7 mouse cellular contexts compared by ENCODE assay signal in genomic region chr6:93657187-93657974, GRCm38 (mm10).
DNase-seq lines count a peak whose midpoint lies in the region; ATAC-seq and TF ChIP-seq lines count a peak whose summit lies in the region.

No protein-coding gene starts in this region.

- H3K36me3 ChIP-seq in ES-Bruce4 (ENCODE audit: control insufficient read depth, insufficient read depth, low read length, poor library complexity, severe bottlenecking), result no peaks in the 10 kb centered on the region
- no peaks in the 10 kb centered on the region for H3K36me3 ChIP-seq in kidney, embryonic 16.5 days (ENCODE audit: insufficient read depth, low read length)
- H3K36me3 ChIP-seq in liver, embryonic 14.5 days (replicated peaks; ENCODE audit: control insufficient read depth, insufficient read depth, low read depth), result no peaks in the 10 kb centered on the region

- no peak for TF ChIP-seq POLR2A in ES-Bruce4 (IDR thresholded peaks at IDR 0.05; ENCODE audit: insufficient read depth, low read length)

- WGBS in kidney, embryonic 16.5 days, result 6% methylated on average over 13 of the region's 13 CpGs
- WGBS in liver, embryonic 14.5 days (ENCODE audit: insufficient replicate concordance), result 21% methylated on average over 13 of the region's 13 CpGs

- peak; percentile 63 for ATAC-seq in granulocyte monocyte progenitor cell, adult 5-6 weeks (replicated peaks; ENCODE audit: poor library complexity, severe bottlenecking)
- ATAC-seq in kidney, embryonic 16.5 days (ENCODE audit: low FRiP score, low TSS enrichment), result peak; percentile 54
- ATAC-seq in liver, embryonic 14.5 days (ENCODE audit: insufficient read depth), result no peak

- H3K4me2 ChIP-seq in kidney, embryonic 16.5 days (replicated peaks; ENCODE audit: low read depth, low read length), result 0 out of 2 replicates have a peak overlapping the region, but pooled peaks have one; percentile 23
- no peak overlapping the region for H3K4me2 ChIP-seq in liver, embryonic 14.5 days (ENCODE audit: low read depth)

- no peak overlapping the region; the same call in 1 of the 2 replicates for H3K27ac ChIP-seq in ES-Bruce4 (ENCODE audit: insufficient read depth, low read length)
- peak overlapping the region; percentile 63 for H3K27ac ChIP-seq in kidney, embryonic 16.5 days (ENCODE audit: low read length)
- H3K27ac ChIP-seq in liver, embryonic 14.5 days, result no peak overlapping the region

- DNase-seq in Muller cell, postnatal 12 days (ENCODE audit: inconsistent ontology term), result peak; percentile 76
- DNase-seq in cerebellum, adult 9-10 months, result peak; percentile 47
- DNase-seq in liver, embryonic 14.5 days (ENCODE audit: low read depth in 3 of 3, low spot score in 3 of 3), result peak in 1 of 3 experiments; percentile 10
- peak; percentile 60 for DNase-seq in right cerebral cortex, postnatal 4 days

- no peaks in the 10 kb centered on the region for H3K27me3 ChIP-seq in ES-Bruce4 (ENCODE audit: control insufficient read depth, insufficient read depth, low read length, poor library complexity, severe bottlenecking)
- no peaks in the 10 kb centered on the region for H3K27me3 ChIP-seq in kidney, embryonic 16.5 days (ENCODE audit: insufficient read depth, low read length)
- no peaks in the 10 kb centered on the region for H3K27me3 ChIP-seq in liver, embryonic 14.5 days (ENCODE audit: control insufficient read depth, insufficient read depth, low read length)

- peak overlapping the region; percentile 36; the same call in 1 of the 2 replicates for H3K9ac ChIP-seq in ES-Bruce4 (ENCODE audit: low read depth, poor library complexity, severe bottlenecking)
- no peak overlapping the region for H3K9ac ChIP-seq in kidney, embryonic 16.5 days (replicated peaks; ENCODE audit: low read length)
- no peak overlapping the region for H3K9ac ChIP-seq in liver, embryonic 14.5 days (replicated peaks)

- TF ChIP-seq CTCF in ES-Bruce4 (IDR thresholded peaks at IDR 0.05; ENCODE audit: low read depth, low read length), result peak; percentile 86
- peak; percentile 78 for TF ChIP-seq CTCF in liver, embryonic 14.5 days (IDR thresholded peaks at IDR 0.05; ENCODE audit: low read depth)

- no peaks in the 10 kb centered on the region for H3K4me1 ChIP-seq in ES-Bruce4 (ENCODE audit: control insufficient read depth, insufficient read depth, low read length)
- peaks cover 14% of the 10 kb centered on the region for H3K4me1 ChIP-seq in kidney, embryonic 16.5 days (ENCODE audit: insufficient read depth, low read length)
- H3K4me1 ChIP-seq in liver, embryonic 14.5 days (replicated peaks; ENCODE audit: control insufficient read depth in 2 of 2, insufficient read depth in 2 of 2, low read length in 1 of 2), result no peaks in the 10 kb centered on the region

- TF ChIP-seq EP300 in ES-Bruce4 (IDR thresholded peaks at IDR 0.05; ENCODE audit: insufficient read depth, low read depth, low read length), result 0 out of 2 replicates have a peak, but pooled peaks have one; percentile 8
- no peak for TF ChIP-seq EP300 in liver, embryonic 14.5 days (IDR thresholded peaks at IDR 0.05; ENCODE audit: low read depth)

- H3K4me3 ChIP-seq in ES-Bruce4 (ENCODE audit: low read depth, low read length), result no peak overlapping the region
- H3K4me3 ChIP-seq in kidney, embryonic 16.5 days (ENCODE audit: low read length), result no peak overlapping the region
- H3K4me3 ChIP-seq in liver, embryonic 14.5 days (ENCODE audit: insufficient read depth in 1 of 2, low read depth in 2 of 2, low read length in 2 of 2), result no peak overlapping the region

- H3K9me3 ChIP-seq in ES-Bruce4 (replicated peaks; ENCODE audit: control insufficient read depth, insufficient read depth, low read length, poor library complexity, severe bottlenecking), result no peaks in the 10 kb centered on the region
- no peaks in the 10 kb centered on the region for H3K9me3 ChIP-seq in kidney, embryonic 16.5 days (ENCODE audit: low read length)
- H3K9me3 ChIP-seq in liver, embryonic 14.5 days (ENCODE audit: control insufficient read depth, low read length), result no peaks in the 10 kb centered on the region
